8 mouse cellular contexts compared by ENCODE assay signal in the genomic region with DNA sequence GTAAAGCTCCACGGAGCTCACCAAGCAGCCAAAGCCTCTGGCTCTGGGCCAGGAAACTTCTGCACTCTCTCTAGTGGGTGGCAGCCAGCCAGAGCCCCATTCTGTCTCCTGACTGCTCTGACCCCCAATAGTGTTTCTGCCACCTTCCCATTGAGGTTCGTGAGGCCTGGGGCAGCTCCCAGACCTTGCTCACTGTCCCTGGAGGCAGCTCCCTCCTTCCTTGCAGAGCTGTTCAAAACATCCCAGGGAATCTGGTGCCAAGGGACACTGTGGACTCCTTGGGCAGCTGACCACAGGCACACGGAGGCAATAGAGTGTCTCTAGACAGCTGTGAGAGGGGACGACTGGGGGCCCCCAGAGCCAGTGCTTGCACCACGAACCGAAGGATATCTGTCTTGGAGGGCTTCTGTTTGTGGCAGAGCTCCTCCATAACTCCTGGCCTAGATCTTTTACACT. TPM values are rescaled to one million over a fixed set of nuclear protein-coding genes. Genes with fewer than 3 reads are reported as not detected.
DNase-seq lines count a peak whose midpoint lies in the region; ATAC-seq lines count a peak whose summit lies in the region.

No protein-coding gene starts in this region.

- peaks cover 52% of the 10 kb centered on the region for H3K4me1 ChIP-seq in brown adipose tissue, adult 24 weeks (ENCODE audit: control insufficient read depth, insufficient read depth, insufficient read length, low read length)
- peaks cover 67% of the 10 kb centered on the region for H3K4me1 ChIP-seq in heart, embryonic 12.5 days (replicated peaks)
- H3K4me1 ChIP-seq in midbrain, embryonic 16.5 days (ENCODE audit: control insufficient read depth, insufficient read depth, low read length), result peaks cover 5% of the 10 kb centered on the region; the same call in 1 of the 2 replicates

- peak overlapping the region; percentile 46 for H3K4me2 ChIP-seq in heart, embryonic 12.5 days
- H3K4me2 ChIP-seq in midbrain, embryonic 16.5 days (ENCODE audit: low read length), result no peak overlapping the region

- peak; percentile 70 for DNase-seq in left cerebral cortex, postnatal 4 days
- DNase-seq in left cerebral cortex, postnatal 36 days (ENCODE audit: low spot score in 2 of 2), result no peak
- DNase-seq in kidney, postnatal 25 days, result peak; percentile 88 to 90
- no peak for DNase-seq in yolk sac, embryonic 10.5 days (ENCODE audit: low spot score)
- no peak for DNase-seq in embryo, embryonic 9.5 days (ENCODE audit: extremely low spot score)

- 14% methylated on average over 6 of the region's 6 CpGs for whole genome bisulfite sequencing in heart, embryonic 12.5 days
- 58% methylated on average over 6 of the region's 6 CpGs for whole genome bisulfite sequencing in midbrain, embryonic 16.5 days

- H3K9me3 ChIP-seq in heart, embryonic 12.5 days (replicated peaks), result 0 out of 2 replicates have a peak, but pooled peaks cover 2% of the 10 kb centered on the region
- no peaks in the 10 kb centered on the region for H3K9me3 ChIP-seq in midbrain, embryonic 16.5 days (replicated peaks; ENCODE audit: control insufficient read depth, low read length, poor library complexity, severe bottlenecking)

- no peaks in the 10 kb centered on the region for H3K27me3 ChIP-seq in heart, embryonic 12.5 days (replicated peaks)
- H3K27me3 ChIP-seq in midbrain, embryonic 16.5 days (ENCODE audit: control insufficient read depth, insufficient read depth, low read depth, low read length), result no peaks in the 10 kb centered on the region

- peak overlapping the region; percentile 21; the same call in 1 of the 2 replicates for H3K9ac ChIP-seq in heart, embryonic 12.5 days
- no peak overlapping the region for H3K9ac ChIP-seq in midbrain, embryonic 16.5 days (ENCODE audit: low read depth, low read length)

- H3K4me3 ChIP-seq in brown adipose tissue, adult 24 weeks (ENCODE audit: insufficient read depth, low read depth, low read length), result no peak overlapping the region
- no peak overlapping the region for H3K4me3 ChIP-seq in heart, embryonic 12.5 days
- H3K4me3 ChIP-seq in midbrain, embryonic 16.5 days (ENCODE audit: low read depth, low read length), result no peak overlapping the region

- H3K36me3 ChIP-seq in heart, embryonic 12.5 days, result peaks cover 10% of the 10 kb centered on the region
- H3K36me3 ChIP-seq in midbrain, embryonic 16.5 days (ENCODE audit: control insufficient read depth, insufficient read depth, low read length), result no peaks in the 10 kb centered on the region

- peak overlapping the region; percentile 31 for H3K27ac ChIP-seq in brown adipose tissue, adult 24 weeks (replicated peaks; ENCODE audit: low read depth, low read length)
- H3K27ac ChIP-seq in heart, embryonic 12.5 days (ENCODE audit: poor library complexity, severe bottlenecking), result peak overlapping the region; percentile 97
- H3K27ac ChIP-seq in midbrain, embryonic 16.5 days (ENCODE audit: low read length), result 0 out of 2 replicates have a peak overlapping the region, but pooled peaks have one; percentile 9

- peak; percentile 62 for ATAC-seq in heart, embryonic 12.5 days (ENCODE audit: insufficient number of reproducible peaks, low FRiP score)
- ATAC-seq in midbrain, embryonic 16.5 days, result peak; percentile 46; the same call in 1 of the 2 replicates

- intact Hi-C loops in left cerebral cortex, postnatal 4 days (cut with DNase I), result no loop called here
- intact Hi-C loops in left cerebral cortex, postnatal 36 days (cut with DNase I), result loop anchor here (5.0 kb wide), 1 partner anchor 56 kb away; no protein-coding TSS in a partner anchor

RNA-seq across cellular contexts. Expression of a gene that starts 25.2 kb away (rescaled TPM):
- 1 to 10 TPM; 4.0 to 4.5 TPM for total RNA-seq in left cerebral cortex, postnatal 4 days (2021)
- 1 to 10 TPM; 3.5 to 4.4 TPM for total RNA-seq in left cerebral cortex, postnatal 36 days (2021)
- 2.9 and 7.5 TPM in 2 replicates for polyA plus RNA-seq in brown adipose tissue, adult 24 weeks (2012; ENCODE audit: insufficient read depth, insufficient read length, missing spikeins)
- 9.9 and 10.3 TPM in 2 replicates for polyA plus RNA-seq in heart, embryonic 12.5 days (2016; fragmentation: Nextera tagmentation; extraction: Ambion mirVana)
- 1.6 and 2.8 TPM in 2 replicates for polyA plus RNA-seq in midbrain, embryonic 16.5 days (2015; fragmentation: Nextera tagmentation; extraction: Ambion mirVana)

Comparison
In these comparisons a context has a peak if more than half of its experiments do, and no peak if none do; other contexts are left out.
1. DNase-seq: peak in left cerebral cortex, postnatal 4 days (single experiment) and kidney, postnatal 25 days (2 of 2); none in left cerebral cortex, postnatal 36 days (0 of 2), yolk sac, embryonic 10.5 days (single experiment) and embryo, embryonic 9.5 days (single experiment).
2. H3K27ac ChIP-seq: peak in every context shown above with its lines; median percentile 97 in heart, embryonic 12.5 days; 31 in brown adipose tissue, adult 24 weeks; 9 in midbrain, embryonic 16.5 days.